In genomic region chr12:5956141-5956540, GRCm38 (mm10) we compare ENCODE assay signal across 18 mouse cellular contexts.
"Had no signal": no experiment of that assay in that cellular context is flagged by ENCODE, and none has a peak within 500 bp of the region (broad histone marks: within the 10 kb centered on the region; RNA-seq: fewer than 3 reads in every experiment).

No protein-coding gene starts in this region.

- H3K4me1 ChIP-seq: limb, embryonic 10.5 days; limb, embryonic 13.5 days; liver, embryonic 12.5 days; liver, embryonic 15.5 days; midbrain, embryonic 12.5 days; midbrain, embryonic 15.5 days; neural tube, embryonic 12.5 days; neural tube, embryonic 15.5 days; stomach, embryonic 15.5 days had no signal

- H3K36me3 ChIP-seq: limb, embryonic 10.5 days; limb, embryonic 13.5 days; liver, embryonic 12.5 days; liver, embryonic 15.5 days; midbrain, embryonic 12.5 days; midbrain, embryonic 15.5 days; neural tube, embryonic 12.5 days; neural tube, embryonic 15.5 days; stomach, embryonic 15.5 days had no signal

- H3K4me3 ChIP-seq: limb, embryonic 10.5 days; limb, embryonic 13.5 days; liver, embryonic 12.5 days; liver, embryonic 15.5 days; midbrain, embryonic 12.5 days; midbrain, embryonic 15.5 days; neural tube, embryonic 12.5 days; neural tube, embryonic 15.5 days; stomach, embryonic 15.5 days had no signal

- H3K27ac ChIP-seq: limb, embryonic 10.5 days; limb, embryonic 13.5 days; liver, embryonic 12.5 days; liver, embryonic 15.5 days; macrophage; midbrain, embryonic 12.5 days; midbrain, embryonic 15.5 days; neural tube, embryonic 12.5 days; neural tube, embryonic 15.5 days; stomach, embryonic 15.5 days had no signal

- H3K9ac ChIP-seq: limb, embryonic 13.5 days; liver, embryonic 12.5 days; liver, embryonic 15.5 days; midbrain, embryonic 12.5 days; midbrain, embryonic 15.5 days; neural tube, embryonic 12.5 days; neural tube, embryonic 15.5 days; stomach, embryonic 15.5 days had no signal

- H3K27me3 ChIP-seq: limb, embryonic 13.5 days; liver, embryonic 12.5 days; liver, embryonic 15.5 days; midbrain, embryonic 12.5 days; midbrain, embryonic 15.5 days; neural tube, embryonic 12.5 days; neural tube, embryonic 15.5 days; stomach, embryonic 15.5 days had no signal

- DNase-seq: layer of hippocampus, adult 9-11 months; liver; lung, adult 2 months; lung, postnatal 14 days; right cerebral cortex, adult 18-20 months; right cerebral cortex, postnatal 14 days; spleen, adult 18-20 months; thymus, postnatal 25 days had no signal

- H3K9me3 ChIP-seq: limb, embryonic 10.5 days; limb, embryonic 13.5 days; liver, embryonic 12.5 days; liver, embryonic 15.5 days; midbrain, embryonic 12.5 days; midbrain, embryonic 15.5 days; neural tube, embryonic 12.5 days; neural tube, embryonic 15.5 days; stomach, embryonic 15.5 days had no signal

- H3K4me2 ChIP-seq: limb, embryonic 13.5 days; liver, embryonic 12.5 days; liver, embryonic 15.5 days; midbrain, embryonic 12.5 days; midbrain, embryonic 15.5 days; neural tube, embryonic 12.5 days; neural tube, embryonic 15.5 days; stomach, embryonic 15.5 days had no signal

- ATAC-seq: liver, embryonic 12.5 days; midbrain, embryonic 15.5 days had no signal
